Mouse (Mus musculus): ENCODE measurements around the gene AL731706.2.
A peak's percentile ranks its signal among the peaks of the same experiment; 100 is the strongest.

DNA sequence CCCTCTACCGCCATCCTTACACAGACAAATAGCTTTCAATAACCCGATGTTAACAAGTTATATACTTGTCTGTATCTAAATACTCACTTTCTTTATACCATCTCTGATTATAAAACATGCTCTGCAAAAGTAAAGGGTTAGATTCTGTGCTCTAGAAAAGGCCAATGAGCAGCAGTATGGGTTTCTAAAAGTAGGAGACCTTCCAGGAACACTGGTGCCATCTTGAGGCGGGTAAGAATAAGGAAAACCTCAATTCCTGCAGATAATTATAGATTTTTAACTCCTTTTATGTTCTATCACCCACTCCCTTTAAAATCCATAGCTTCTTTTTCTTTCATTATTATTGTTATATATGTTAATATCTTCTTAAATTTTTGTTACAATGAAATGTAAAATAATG lies 49.6 kb downstream of the AL731706.2 start:
- TF ChIP-seq CTCF (IDR thresholded peaks at IDR 0.05; ENCODE audit: low read depth) (peak; percentile 23), EP300 (IDR thresholded peaks at IDR 0.05; ENCODE audit: low read depth) (no peak)

Data from heart, postnatal 0 days (tissue).